Mouse (Mus musculus) forebrain, embryonic 15.5 days (tissue): ENCODE data around the gene Hnrnpa3. TPM values are rescaled to one million over a fixed set of nuclear protein-coding genes. Genes with fewer than 3 reads are reported as not detected.
A peak's percentile ranks its signal among the peaks of the same experiment; 100 is the strongest.

ENCODE experiments used
- ATAC-seq: fragments of 200-750 bp; cut with Nextera tagmentation; replicated peaks from 2 replicates; pipeline ENCODE4 v1.8.0; 2017; ENCODE audit warnings: mild to moderate bottlenecking, moderate TSS enrichment, moderate library complexity
- H3K27ac ChIP-seq: fragments of 300-500 bp; sonication (generic); replicated peaks from 2 replicates; pipeline ENCODE4 v1.5.1; 2015; ENCODE audit warnings: mild to moderate bottlenecking, inconsistent platforms
- H3K27me3 ChIP-seq: fragments of 300-500 bp; sonication (generic); 2 replicates; pipeline ENCODE4 v1.6.1; 2015; ENCODE audit warnings: inconsistent platforms
- H3K36me3 ChIP-seq: fragments of 300-500 bp; sonication (generic); 2 replicates; pipeline ENCODE4 v1.6.1; 2015; ENCODE audit warnings: mild to moderate bottlenecking, inconsistent platforms
- H3K4me1 ChIP-seq: fragments of 300-500 bp; sonication (generic); 2 replicates; pipeline ENCODE4 v1.6.1; 2015; ENCODE audit warnings: inconsistent platforms
- H3K4me2 ChIP-seq: fragments of 300-500 bp; sonication (generic); replicated peaks from 2 replicates; pipeline ENCODE4 v1.6.1; 2015; ENCODE audit warnings: mild to moderate bottlenecking, inconsistent platforms
- H3K4me3 ChIP-seq: fragments of 300-500 bp; sonication (generic); 2 replicates; pipeline ENCODE4 v1.5.1; 2015; ENCODE audit warnings: mild to moderate bottlenecking, inconsistent platforms
- H3K9ac ChIP-seq: fragments of 300-500 bp; sonication (generic); replicated peaks from 2 replicates; pipeline ENCODE4 v1.6.1; 2015; ENCODE audit warnings: mild to moderate bottlenecking, inconsistent platforms
- H3K9me3 ChIP-seq: fragments of 300-500 bp; sonication (generic); 2 replicates; pipeline ENCODE4 v1.6.1; 2016; ENCODE audit warnings: inconsistent platforms
- WGBS: fragments of 180-500 bp; shearing (Covaris S2); methylation state at CpG from one replicate; pipeline ENCODE4 v1.1.7; 2015; ENCODE audit warnings: mixed read lengths; 5-methylcytosine and 5-hydroxymethylcytosine counted together
- polyA plus RNA-seq: library from polyadenylated mRNA; unstranded; fragments of >200 nt; fragmentation: Nextera tagmentation; extraction: Ambion mirVana; gene quantifications from 2 replicates; pipeline ENCODE4 v1.2.1, GENCODE M21; 2015

The Hnrnpa3 gene
- polyA plus RNA-seq, 1 experiment from 2014 or later = 256 TPM

DNA sequence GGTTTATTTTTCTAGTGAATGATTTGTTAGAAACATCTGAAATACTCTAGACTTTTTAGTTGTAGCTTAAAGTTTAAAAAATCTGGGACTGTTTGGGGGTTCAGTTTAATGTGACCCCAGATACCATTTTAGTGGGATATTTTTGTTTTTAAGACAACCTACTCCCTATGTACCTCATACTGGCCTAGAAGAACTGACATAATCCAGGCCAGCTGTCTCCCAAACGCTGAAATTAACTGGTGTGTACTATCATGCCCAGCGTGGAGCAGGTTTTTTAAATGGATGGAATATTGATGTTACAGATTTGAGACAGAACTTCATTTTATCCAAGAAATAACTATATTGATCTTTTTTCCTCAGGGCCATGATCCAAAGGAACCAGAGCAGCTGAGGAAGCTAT lies 2.0 kb downstream of the Hnrnpa3 start:
- ATAC-seq = no peak
- Histone ChIP-seq H3K4me1 (peaks cover 24% of the 10 kb centered on the region), H3K27ac (no peak overlapping the region), H3K9me3 (no peaks in the 10 kb centered on the region), H3K4me3 (peak overlapping the region; percentile 62), H3K27me3 (no peaks in the 10 kb centered on the region), H3K36me3 (peaks cover 27% of the 10 kb centered on the region), H3K9ac (peak overlapping the region; percentile 86; the same call in 1 of the 2 replicates), H3K4me2 (peak overlapping the region; percentile 72)
- 43% methylated on average over 2 of the region's 2 CpGs for WGBS

DNA sequence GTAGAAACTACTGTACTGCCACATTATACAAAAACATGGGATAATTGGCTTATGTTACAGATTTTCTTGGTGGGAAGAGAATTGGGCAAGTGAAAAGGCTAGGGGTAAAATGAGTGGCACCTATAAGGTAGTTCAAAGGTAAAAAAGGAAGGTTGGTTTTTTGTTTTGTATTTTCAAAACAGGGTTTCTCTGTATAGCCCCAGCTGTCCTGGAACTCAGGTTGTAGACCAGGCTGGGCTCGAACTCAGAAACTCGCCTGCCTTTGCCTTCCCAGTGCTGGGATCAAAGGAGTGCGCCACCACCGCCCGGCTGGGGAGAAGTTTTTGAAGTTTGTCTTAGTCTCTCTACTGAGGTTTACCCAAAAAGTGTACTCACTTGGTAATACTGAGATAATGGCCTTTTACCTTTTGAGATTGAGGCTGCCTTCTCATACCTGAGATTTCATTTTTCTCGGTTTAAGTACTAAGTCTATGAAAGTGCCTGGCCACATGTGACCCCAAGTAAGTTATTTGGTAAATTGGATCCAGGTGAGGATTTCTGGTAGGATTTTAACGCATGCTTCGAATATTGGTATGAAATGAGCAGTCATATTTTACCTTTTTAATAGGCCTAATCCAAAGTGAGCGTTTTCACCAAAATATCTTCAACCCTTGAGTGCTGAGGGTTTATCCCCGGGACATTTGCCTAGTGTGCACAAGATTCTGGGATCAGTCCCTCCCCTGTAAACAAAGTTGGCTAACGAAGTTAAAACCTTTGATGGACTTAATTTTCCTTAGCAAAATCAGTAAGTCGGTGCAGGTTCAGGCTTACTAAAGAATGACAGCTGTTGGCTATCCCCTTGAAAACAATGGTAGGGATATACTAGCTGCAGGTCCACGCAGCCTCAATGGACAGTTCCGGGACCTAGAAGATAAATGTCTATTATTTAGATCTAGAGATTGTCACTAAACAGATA lies 10.7 kb downstream of the Hnrnpa3 start:
- Histone ChIP-seq H3K4me3 (no peak overlapping the region), H3K9ac (no peak overlapping the region), H3K27ac (no peak overlapping the region), H3K4me2 (no peak overlapping the region), H3K9me3 (no peaks in the 10 kb centered on the region), H3K36me3 (peaks cover 3% of the 10 kb centered on the region), H3K27me3 (no peaks in the 10 kb centered on the region), H3K4me1 (no peaks in the 10 kb centered on the region)
- ATAC-seq = no peak; the same call in 1 of the 2 replicates
- WGBS = 35% methylated on average over 14 of the region's 14 CpGs

DNA sequence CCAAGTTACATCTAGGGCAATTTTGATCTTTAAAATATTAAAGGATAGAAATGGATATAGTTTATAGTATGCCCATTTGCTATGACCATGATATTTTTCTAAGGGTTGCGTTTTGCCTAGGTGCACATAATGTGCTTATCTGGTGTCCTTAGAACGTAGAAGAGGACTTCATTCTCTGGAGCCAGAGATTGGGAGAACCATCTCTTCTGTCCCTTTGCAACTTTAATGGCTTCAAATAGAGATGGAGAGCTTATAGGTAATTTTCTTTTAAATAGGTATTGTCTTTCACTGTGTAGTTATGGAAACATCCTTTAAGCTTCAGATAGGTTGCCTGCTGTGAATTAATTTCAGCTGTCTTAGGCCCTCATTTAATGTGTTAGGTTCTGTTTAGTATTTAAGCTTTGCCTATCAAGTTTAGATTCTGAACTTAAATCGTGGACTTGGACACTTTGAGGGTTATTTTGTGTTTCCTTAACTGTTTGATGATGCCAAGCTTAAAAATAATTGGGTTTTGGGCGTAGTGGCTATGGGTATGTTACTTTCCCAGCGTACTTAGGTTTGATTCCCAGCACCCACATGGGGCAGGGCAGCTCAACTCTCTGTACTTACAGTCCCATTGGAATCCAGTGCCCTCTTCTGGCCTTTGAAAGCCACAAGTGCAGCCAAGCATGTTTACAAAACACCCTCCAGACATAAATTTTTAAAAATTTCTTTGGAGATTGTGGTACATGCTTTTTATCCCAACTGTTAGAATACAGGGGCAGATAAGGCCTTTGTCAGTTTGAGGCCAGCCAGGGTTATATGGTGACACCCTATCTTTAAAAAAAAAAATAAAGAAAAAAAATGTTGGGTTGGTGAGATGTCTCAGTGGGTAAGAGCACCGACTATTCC lies 11.6 kb downstream of the Hnrnpa3 start:
- Histone ChIP-seq H3K4me3 (no peak overlapping the region), H3K9me3 (no peaks in the 10 kb centered on the region), H3K27ac (no peak overlapping the region), H3K9ac (no peak overlapping the region), H3K36me3 (no peaks in the 10 kb centered on the region), H3K27me3 (no peaks in the 10 kb centered on the region), H3K4me2 (no peak overlapping the region), H3K4me1 (no peaks in the 10 kb centered on the region)
- ATAC-seq = no peak
- WGBS = 83% methylated on average over 6 of the region's 6 CpGs

DNA sequence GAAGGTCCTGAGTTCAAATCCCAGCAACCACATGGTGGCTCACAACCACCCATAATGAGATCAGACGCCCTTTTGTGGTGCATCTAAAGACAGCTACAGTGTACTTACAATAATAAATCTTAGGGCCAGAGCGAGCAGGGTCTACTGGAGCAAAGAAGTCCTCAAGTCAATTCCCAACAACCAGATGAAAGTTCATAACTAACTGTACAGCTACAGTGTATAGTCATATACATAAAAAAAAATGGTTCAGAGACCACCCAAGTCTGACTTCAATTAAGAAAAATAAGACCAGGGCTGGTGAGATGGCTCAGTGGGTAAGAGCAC lies 12.2 kb downstream of the Hnrnpa3 start:
- Histone ChIP-seq H3K27me3 (no peaks in the 10 kb centered on the region), H3K4me2 (no peak overlapping the region), H3K27ac (no peak overlapping the region), H3K4me3 (no peak overlapping the region), H3K9me3 (no peaks in the 10 kb centered on the region), H3K4me1 (no peaks in the 10 kb centered on the region), H3K36me3 (no peaks in the 10 kb centered on the region), H3K9ac (no peak overlapping the region)
- 86% methylated on average over 2 of the region's 2 CpGs for WGBS
- ATAC-seq = no peak

DNA sequence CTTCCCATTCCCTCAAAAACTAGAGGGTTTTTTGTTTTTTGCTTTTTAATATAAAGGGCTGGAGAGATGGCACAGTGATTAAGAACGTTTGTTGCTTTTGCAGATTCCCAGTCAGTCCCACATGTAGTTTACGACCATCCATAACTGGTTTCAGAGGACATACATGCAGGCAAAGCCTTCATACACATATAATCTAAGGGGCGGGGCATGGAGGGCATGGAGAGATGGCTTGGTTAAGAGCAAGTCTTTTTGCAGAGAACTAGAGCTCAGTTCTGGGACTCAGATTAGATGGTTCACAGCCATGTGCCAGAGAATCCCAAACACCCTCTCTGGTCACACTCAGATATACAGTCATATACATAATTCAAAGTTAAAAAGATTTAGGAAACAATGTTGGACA lies 13.5 kb downstream of the Hnrnpa3 start:
- H3K27me3 ChIP-seq = no peaks in the 10 kb centered on the region
- H3K36me3 ChIP-seq = 0 out of 2 replicates have a peak, but pooled peaks cover 5% of the 10 kb centered on the region
- H3K4me2 ChIP-seq = no peak overlapping the region
- ATAC-seq = no peak
- no peaks in the 10 kb centered on the region for H3K9me3 ChIP-seq
- no peaks in the 10 kb centered on the region for H3K4me1 ChIP-seq
- H3K27ac ChIP-seq = no peak overlapping the region
- H3K9ac ChIP-seq = no peak overlapping the region
- no peak overlapping the region for H3K4me3 ChIP-seq
- WGBS = 81% methylated on average over 3 of the region's 3 CpGs

DNA sequence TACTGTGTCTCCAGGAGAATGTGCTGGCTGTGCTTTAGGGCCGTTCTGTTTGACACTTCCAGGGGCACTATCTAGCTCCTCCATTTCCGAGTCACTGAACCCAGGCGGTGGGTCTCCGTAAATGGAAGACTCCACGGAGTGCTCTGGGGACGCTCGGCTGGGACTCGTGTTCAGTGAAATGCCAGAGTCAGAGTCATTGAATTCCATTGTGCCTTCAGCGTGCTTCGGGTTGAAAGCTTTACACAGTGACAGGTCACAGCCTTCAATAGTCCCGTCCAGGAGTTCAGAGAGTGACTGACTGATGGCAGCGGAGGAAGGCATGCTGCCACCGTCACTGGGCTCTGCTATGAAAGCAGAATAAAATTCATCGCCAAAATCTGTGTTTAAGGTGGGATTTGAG lies 17.5 kb downstream of the Hnrnpa3 start:
- WGBS = 83% methylated on average over 14 of the region's 14 CpGs
- H3K36me3 ChIP-seq = 0 out of 2 replicates have a peak, but pooled peaks cover 5% of the 10 kb centered on the region
- H3K27me3 ChIP-seq = no peaks in the 10 kb centered on the region
- ATAC-seq = no peak
- H3K4me3 ChIP-seq = no peak overlapping the region
- no peak overlapping the region for H3K9ac ChIP-seq
- H3K4me2 ChIP-seq = no peak overlapping the region
- no peak overlapping the region for H3K27ac ChIP-seq
- H3K9me3 ChIP-seq = no peaks in the 10 kb centered on the region
- H3K4me1 ChIP-seq = no peaks in the 10 kb centered on the region

DNA sequence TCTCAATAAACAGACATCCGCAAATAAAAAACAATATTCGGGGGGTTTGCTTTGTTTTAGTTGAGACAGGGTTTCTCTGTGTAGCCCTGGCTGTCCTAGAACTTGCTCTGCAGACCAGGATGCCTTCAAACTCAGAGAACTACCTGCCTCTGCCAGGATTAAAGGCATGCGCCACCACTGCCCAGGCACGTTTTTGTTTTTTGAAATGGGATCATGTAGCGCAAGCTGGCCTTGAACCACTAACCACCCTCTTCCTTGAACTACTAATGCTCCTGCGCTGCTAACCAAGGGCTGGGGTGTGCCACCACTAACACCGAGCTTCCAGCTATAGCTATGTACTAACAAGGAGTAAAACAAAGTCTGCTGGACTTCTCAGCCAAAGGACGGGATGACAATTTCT lies 20.9 kb downstream of the Hnrnpa3 start:
- 92% methylated on average over 8 of the region's 8 CpGs for WGBS
- Histone ChIP-seq H3K9ac (no peak overlapping the region), H3K4me3 (no peak overlapping the region), H3K4me2 (no peak overlapping the region), H3K9me3 (no peaks in the 10 kb centered on the region), H3K27me3 (no peaks in the 10 kb centered on the region), H3K36me3 (0 out of 2 replicates have a peak, but pooled peaks cover 5% of the 10 kb centered on the region), H3K27ac (no peak overlapping the region), H3K4me1 (no peaks in the 10 kb centered on the region)
- ATAC-seq = no peak

DNA sequence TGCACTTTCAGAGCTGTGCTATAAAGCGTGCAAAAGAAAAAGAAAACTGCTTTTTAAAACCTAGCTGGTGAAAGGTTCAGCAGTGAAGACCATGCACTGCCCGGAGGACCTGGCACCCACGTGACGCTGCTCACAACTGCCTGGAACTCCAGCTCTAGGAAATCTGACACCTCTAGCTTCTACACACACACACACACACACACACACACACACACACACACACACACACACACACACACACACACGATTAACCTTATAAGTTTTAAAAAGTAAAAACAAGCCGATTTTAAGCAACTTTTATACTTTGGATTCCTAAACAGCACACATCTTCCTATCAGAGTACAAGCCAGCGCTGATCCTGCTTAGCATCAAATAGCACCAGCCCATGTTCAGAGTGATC lies 22.4 kb downstream of the Hnrnpa3 start:
- H3K9me3 ChIP-seq = no peaks in the 10 kb centered on the region
- no peak overlapping the region for H3K27ac ChIP-seq
- H3K4me2 ChIP-seq = no peak overlapping the region
- 0 out of 2 replicates have a peak, but pooled peaks cover 5% of the 10 kb centered on the region for H3K36me3 ChIP-seq
- no peaks in the 10 kb centered on the region for H3K4me1 ChIP-seq
- H3K4me3 ChIP-seq = no peak overlapping the region
- no peak for ATAC-seq
- no peaks in the 10 kb centered on the region for H3K27me3 ChIP-seq
- WGBS = 67% methylated on average over 7 of the region's 7 CpGs
- no peak overlapping the region for H3K9ac ChIP-seq

DNA sequence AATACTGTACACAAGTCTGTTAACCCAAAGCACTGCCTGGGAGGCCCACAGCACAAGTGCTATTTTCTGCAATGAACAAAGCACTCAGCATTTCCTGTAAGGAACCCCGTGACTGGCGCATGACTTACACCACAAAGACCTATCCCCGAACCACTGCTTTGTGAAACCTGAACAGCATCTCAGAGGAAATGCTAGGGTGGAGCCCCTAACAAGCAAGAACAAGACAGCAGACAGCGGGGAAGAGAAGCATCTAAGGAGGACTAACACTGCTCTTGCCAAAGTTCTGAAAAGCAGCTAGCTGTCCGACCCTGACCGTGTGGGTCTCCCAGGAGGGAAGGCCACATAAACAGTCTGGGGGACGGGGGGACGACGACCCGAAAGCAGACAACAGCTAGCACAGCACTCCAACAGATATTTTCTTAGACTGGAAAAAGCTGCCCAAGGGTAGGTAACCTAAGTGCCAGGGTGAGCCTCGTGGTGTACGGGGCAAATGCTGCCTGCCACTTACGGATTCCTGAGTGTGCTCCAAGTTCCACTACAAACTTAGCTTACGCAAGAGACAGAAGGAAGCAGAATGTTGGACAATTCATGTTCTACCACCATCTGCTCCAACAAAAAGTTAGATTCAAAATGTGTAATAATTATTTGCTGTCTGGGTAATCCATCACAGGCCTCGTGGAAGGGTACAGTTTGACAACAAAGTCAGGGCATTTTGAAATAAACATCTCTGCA lies 24.1 kb downstream of the Hnrnpa3 start:
- ATAC-seq = no peak
- Histone ChIP-seq H3K27ac (no peak overlapping the region; the same call in 1 of the 2 replicates), H3K36me3 (no peaks in the 10 kb centered on the region), H3K9me3 (no peaks in the 10 kb centered on the region), H3K4me3 (no peak overlapping the region), H3K27me3 (no peaks in the 10 kb centered on the region), H3K4me1 (no peaks in the 10 kb centered on the region), H3K9ac (no peak overlapping the region), H3K4me2 (no peak overlapping the region)
- WGBS = 74% methylated on average over 15 of the region's 15 CpGs

DNA sequence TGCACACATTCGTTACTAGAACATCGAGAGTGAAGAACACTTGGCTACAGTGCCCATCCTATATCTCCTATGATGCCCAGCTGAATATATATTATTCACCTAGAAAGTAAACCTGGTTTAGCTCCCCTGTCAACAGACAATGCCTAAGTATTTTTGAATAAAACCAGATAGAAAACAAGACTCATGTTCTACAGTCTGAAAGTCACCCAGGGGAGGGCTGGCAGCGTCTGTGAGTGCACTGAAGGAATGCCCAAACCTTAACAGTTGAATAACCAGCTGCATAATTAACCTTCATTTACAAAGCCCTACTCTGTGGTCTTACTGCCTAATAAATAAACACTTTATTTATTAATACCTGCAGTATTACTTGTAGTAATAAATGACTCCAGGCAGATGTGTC lies 25.5 kb downstream of the Hnrnpa3 start:
- Histone ChIP-seq H3K36me3 (no peaks in the 10 kb centered on the region), H3K4me1 (no peaks in the 10 kb centered on the region), H3K27me3 (no peaks in the 10 kb centered on the region), H3K27ac (no peak overlapping the region), H3K9ac (no peak overlapping the region), H3K4me2 (no peak overlapping the region), H3K4me3 (no peak overlapping the region), H3K9me3 (no peaks in the 10 kb centered on the region)
- ATAC-seq = no peak
- 66% methylated on average over 3 of the region's 3 CpGs for WGBS

DNA sequence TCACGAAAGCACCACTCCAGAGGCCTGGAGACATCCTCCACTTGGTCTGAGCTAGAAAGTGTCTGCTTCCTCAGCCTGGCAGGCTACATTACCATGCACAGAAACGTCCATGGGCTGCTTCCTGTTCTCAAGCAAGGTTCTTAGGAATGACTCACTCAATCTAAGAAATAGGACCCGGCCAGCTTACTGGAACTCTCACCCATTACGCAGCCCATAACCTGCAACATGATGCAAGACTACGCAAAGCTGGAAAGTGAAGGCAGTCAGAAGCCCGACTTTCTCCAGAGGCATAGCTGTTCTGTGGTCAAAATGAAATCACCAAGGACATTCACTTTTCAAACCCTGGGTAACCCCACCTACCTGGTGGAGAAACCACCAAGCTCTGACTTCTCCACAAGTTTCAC lies 26.4 kb downstream of the Hnrnpa3 start:
- H3K9me3 ChIP-seq = no peaks in the 10 kb centered on the region
- no peaks in the 10 kb centered on the region for H3K4me1 ChIP-seq
- H3K27me3 ChIP-seq = no peaks in the 10 kb centered on the region
- no peak overlapping the region for H3K9ac ChIP-seq
- H3K36me3 ChIP-seq = no peaks in the 10 kb centered on the region
- H3K4me2 ChIP-seq = no peak overlapping the region
- H3K27ac ChIP-seq = no peak overlapping the region
- no peak for ATAC-seq
- 88% methylated on average over 6 of the region's 6 CpGs for WGBS
- H3K4me3 ChIP-seq = no peak overlapping the region
